Mouse (Mus musculus) urinary bladder, postnatal 25 days (tissue): ENCODE results near the gene Col4a2.
A peak's percentile ranks its signal among the peaks of the same experiment; 100 is the strongest.

ENCODE experiments used
- DNase-seq: peaks from one replicate; pipeline ENCODE4 v3.0.0; 2022; ENCODE audit warnings: low spot score

Col4a2 gene

GRCm38 (mm10) chr8:11497017-11497990 lies 184.7 kb downstream of the Col4a2 start, which contains the start of gene Naxd:
Naxd (plus strand) TSS chr8:11497506.
- peak; percentile 86 for DNase-seq

- DNase-seq, result no peak
These were observed 185.7 kb downstream of the Col4a2 start for GRCm38 (mm10) chr8:11498281-11498680.
